Mouse (Mus musculus) embryonic facial prominence, embryonic 12.5 days (tissue): ENCODE results near the gene Bicdl1. TPM values are rescaled to one million over a fixed set of nuclear protein-coding genes. Genes with fewer than 3 reads are reported as not detected.
A peak's percentile ranks its signal among the peaks of the same experiment; 100 is the strongest.

Source experiments
- ATAC-seq: fragments of 200-750 bp; cut with Nextera tagmentation; 2 replicates; pipeline ENCODE4 v1.8.0; 2017; ENCODE audit not compliant: insufficient number of reproducible peaks, insufficient read depth, low FRiP score, low TSS enrichment
- H3K27ac ChIP-seq: fragments of 300-500 bp; sonication (generic); 2 replicates; pipeline ENCODE4 v1.5.1; 2016; ENCODE audit warnings: mild to moderate bottlenecking
- H3K27me3 ChIP-seq: fragments of 300-500 bp; sonication (generic); 2 replicates; pipeline ENCODE4 v1.6.1; 2016; ENCODE audit warnings: mild to moderate bottlenecking, moderate library complexity
- H3K36me3 ChIP-seq: fragments of 300-500 bp; sonication (generic); 2 replicates; pipeline ENCODE4 v1.6.1; 2016; ENCODE audit warnings: mild to moderate bottlenecking
- H3K4me1 ChIP-seq: fragments of 300-500 bp; sonication (generic); 2 replicates; pipeline ENCODE4 v1.6.1; 2016
- H3K4me2 ChIP-seq: fragments of 300-500 bp; sonication (generic); replicated peaks from 2 replicates; pipeline ENCODE4 v1.6.1; 2016; ENCODE audit warnings: mild to moderate bottlenecking, moderate library complexity
- H3K4me3 ChIP-seq: fragments of 300-500 bp; sonication (generic); 2 replicates; pipeline ENCODE4 v1.5.1; 2016; ENCODE audit warnings: mild to moderate bottlenecking
- H3K9ac ChIP-seq: fragments of 300-500 bp; sonication (generic); 2 replicates; pipeline ENCODE4 v1.6.1; 2016; ENCODE audit warnings: mild to moderate bottlenecking, moderate library complexity
- H3K9me3 ChIP-seq: fragments of 300-500 bp; sonication (generic); 2 replicates; pipeline ENCODE4 v1.6.1; 2016; ENCODE audit warnings: mild to moderate bottlenecking, moderate library complexity
- WGBS: fragments of 180-500 bp; shearing (Covaris S2); methylation state at CpG from one replicate; pipeline ENCODE4 v1.1.7; 2016; 5-methylcytosine and 5-hydroxymethylcytosine counted together
- polyA plus RNA-seq: library from polyadenylated mRNA; unstranded; fragments of >200 nt; fragmentation: Nextera tagmentation; extraction: Ambion mirVana; gene quantifications from 2 replicates; pipeline ENCODE4 v1.2.1, GENCODE M21; 2016

Gene Bicdl1
- polyA plus RNA-seq, 1 experiment from 2014 or later = 12.4 TPM

DNA sequence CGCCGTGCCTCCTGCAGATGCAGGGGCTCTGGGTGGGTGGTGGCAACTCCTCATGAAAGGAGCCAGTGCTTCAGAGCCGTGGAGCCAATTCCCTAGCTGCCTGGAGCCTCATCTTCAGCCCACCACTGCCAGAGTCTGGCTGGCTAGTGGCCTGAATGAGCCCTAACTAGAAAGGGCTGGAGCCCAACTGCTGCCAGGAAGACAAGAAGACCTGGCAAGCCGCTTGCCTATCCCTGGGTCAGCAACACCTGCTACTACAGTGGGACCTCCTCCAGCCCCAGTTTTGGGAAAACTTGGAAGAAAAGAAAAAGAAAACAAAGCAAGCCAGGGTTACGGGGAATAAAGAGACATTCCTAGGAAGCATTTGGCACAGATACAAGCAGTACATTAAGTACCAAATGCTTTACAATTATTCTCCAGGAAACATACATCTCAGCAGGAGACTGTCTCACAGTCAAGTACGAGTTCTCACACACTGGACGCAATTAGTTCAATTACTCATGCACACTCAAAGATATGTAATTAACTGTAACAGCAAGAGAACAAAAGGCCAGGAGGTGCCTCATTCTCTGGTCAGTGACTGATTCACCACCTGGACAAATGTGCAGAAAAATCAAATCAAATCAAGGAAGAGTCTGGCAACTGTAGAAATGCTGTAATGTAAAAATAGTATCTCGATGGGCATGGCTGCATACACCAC lies 64.9 kb downstream of the Bicdl1 start:
- H3K9me3 ChIP-seq = no peaks in the 10 kb centered on the region
- ATAC-seq = no peak
- no peak overlapping the region for H3K9ac ChIP-seq
- no peak overlapping the region for H3K4me3 ChIP-seq
- 71% methylated on average over 8 of the region's 8 CpGs for WGBS
- no peak overlapping the region for H3K4me2 ChIP-seq
- H3K36me3 ChIP-seq = no peaks in the 10 kb centered on the region
- H3K27me3 ChIP-seq = 0 out of 2 replicates have a peak, but pooled peaks cover 6% of the 10 kb centered on the region
- no peaks in the 10 kb centered on the region for H3K4me1 ChIP-seq
- no peak overlapping the region for H3K27ac ChIP-seq

DNA sequence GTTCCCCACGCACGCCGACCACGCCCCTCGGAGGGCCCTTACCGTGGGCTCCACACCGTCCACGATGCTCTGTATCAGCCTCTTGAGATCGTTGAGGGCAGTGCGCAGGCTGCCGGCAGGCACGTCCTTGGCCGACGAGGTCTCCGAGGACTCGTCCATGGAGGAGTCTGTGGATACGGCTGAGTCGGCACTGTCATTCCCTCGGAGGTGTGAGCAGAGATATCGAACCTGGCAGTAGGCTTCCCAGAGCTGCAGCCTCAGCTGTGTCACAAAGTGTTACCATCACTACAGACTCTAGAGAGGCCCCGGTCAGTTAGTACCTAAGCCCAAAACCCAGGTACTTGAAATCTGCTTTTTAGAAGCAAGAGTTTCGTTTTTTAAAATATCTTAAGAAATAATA lies 68.8 kb downstream of the Bicdl1 start:
- H3K9ac ChIP-seq = no peak overlapping the region
- 82% methylated on average over 22 of the region's 22 CpGs for WGBS
- no peak overlapping the region for H3K4me2 ChIP-seq
- no peaks in the 10 kb centered on the region for H3K36me3 ChIP-seq
- no peaks in the 10 kb centered on the region for H3K9me3 ChIP-seq
- no peak overlapping the region for H3K27ac ChIP-seq
- ATAC-seq = no peak
- no peaks in the 10 kb centered on the region for H3K4me1 ChIP-seq
- no peak overlapping the region for H3K4me3 ChIP-seq
- peaks cover 6% of the 10 kb centered on the region; the same call in 1 of the 2 replicates for H3K27me3 ChIP-seq

DNA sequence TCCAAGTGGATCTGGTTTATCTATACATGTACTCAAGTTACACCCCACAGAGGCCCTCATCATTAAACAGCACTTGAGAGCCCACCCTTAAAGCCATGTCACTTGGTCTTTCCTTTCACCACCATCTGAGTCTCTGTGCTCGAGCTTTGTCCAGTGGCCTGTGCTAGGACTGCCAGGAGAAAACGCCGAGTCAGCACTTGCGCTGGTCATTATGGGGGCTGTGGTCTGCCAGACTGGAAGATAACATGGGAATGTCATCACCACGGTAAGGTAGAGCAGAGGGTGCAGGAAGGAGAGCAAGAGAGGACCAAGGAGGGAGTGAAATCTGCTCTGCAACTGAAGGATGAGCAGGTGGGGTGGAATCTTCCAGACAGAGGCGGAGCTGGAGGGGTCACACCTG lies 73.1 kb downstream of the Bicdl1 start:
- Histone ChIP-seq H3K9me3 (no peaks in the 10 kb centered on the region), H3K27me3 (no peaks in the 10 kb centered on the region; the same call in 1 of the 2 replicates), H3K9ac (no peak overlapping the region), H3K27ac (no peak overlapping the region), H3K4me3 (no peak overlapping the region), H3K4me1 (no peaks in the 10 kb centered on the region), H3K4me2 (no peak overlapping the region), H3K36me3 (no peaks in the 10 kb centered on the region)
- no peak for ATAC-seq
- WGBS = 83% methylated on average over 6 of the region's 6 CpGs

DNA sequence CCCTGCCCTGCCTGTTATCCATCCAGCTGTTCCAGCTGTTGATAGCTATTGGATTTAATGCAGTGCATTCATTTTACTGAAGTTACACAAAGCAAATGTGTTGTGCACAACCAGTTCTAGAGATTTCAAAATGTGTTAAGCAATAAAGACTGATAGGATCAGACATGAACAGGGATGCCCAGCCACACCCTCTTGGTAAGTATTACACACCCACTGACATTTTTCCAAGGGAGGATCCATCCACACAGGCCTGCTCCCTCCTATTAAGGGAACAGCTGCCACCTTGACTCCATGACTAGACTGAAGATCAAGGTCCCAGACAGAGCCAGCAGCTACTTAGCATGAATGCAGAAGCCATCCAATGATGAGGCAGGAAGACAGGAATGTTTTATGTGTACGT lies 74.2 kb downstream of the Bicdl1 start:
- H3K27ac ChIP-seq = no peak overlapping the region
- WGBS = 80% methylated on average over 1 of the region's 1 CpGs
- no peak overlapping the region for H3K4me2 ChIP-seq
- no peak for ATAC-seq
- no peak overlapping the region for H3K9ac ChIP-seq
- H3K36me3 ChIP-seq = no peaks in the 10 kb centered on the region
- peaks cover 3% of the 10 kb centered on the region for H3K4me1 ChIP-seq
- no peaks in the 10 kb centered on the region; the same call in 1 of the 2 replicates for H3K27me3 ChIP-seq
- no peak overlapping the region for H3K4me3 ChIP-seq
- no peaks in the 10 kb centered on the region for H3K9me3 ChIP-seq

DNA sequence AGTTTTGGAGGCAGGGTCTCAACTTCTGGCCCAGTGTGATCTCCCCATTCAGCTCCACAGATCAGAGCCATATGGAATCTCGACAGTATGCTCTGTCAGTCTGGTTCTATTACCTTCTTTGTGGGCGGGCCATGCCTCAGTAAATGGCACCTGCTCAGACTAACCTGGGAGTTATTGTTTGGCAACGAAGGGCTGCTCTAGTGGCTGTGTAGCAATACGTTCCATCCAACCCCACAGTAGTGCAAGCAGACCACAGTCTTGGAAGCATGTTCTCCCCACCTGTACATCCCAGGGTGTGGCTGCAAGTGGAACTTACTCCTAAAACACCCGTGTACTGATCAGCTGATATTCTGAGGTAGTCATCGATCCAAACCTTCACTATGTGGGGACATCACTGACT lies 74.7 kb downstream of the Bicdl1 start:
- Histone ChIP-seq H3K9ac (no peak overlapping the region), H3K27ac (no peak overlapping the region), H3K9me3 (no peaks in the 10 kb centered on the region), H3K4me1 (peaks cover 8% of the 10 kb centered on the region), H3K4me3 (no peak overlapping the region), H3K36me3 (no peaks in the 10 kb centered on the region), H3K4me2 (no peak overlapping the region), H3K27me3 (no peaks in the 10 kb centered on the region; the same call in 1 of the 2 replicates)
- WGBS = 77% methylated on average over 6 of the region's 6 CpGs
- no peak for ATAC-seq

DNA sequence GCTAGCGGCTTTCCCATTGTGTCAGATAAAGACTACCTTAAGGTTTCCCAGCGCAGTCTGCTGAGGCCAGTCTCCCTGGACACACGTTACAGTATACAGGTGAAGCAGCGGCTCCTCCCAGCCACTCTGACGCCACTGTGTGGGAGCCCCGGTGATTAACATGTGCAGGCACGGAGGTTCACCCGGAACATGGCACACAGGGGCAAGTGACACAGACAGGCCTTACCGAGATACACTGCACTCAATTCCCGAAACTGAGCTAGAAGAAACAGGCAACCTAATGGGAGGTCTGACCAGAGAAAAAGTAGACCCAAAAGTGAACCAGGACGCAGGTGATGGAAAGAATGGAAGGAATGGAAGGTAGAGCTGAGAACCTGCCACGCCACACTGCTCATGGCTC lies 77.6 kb downstream of the Bicdl1 start:
- H3K9ac ChIP-seq = no peak overlapping the region
- no peak for ATAC-seq
- peaks cover 8% of the 10 kb centered on the region for H3K4me1 ChIP-seq
- H3K27ac ChIP-seq = no peak overlapping the region
- H3K27me3 ChIP-seq = no peaks in the 10 kb centered on the region
- no peaks in the 10 kb centered on the region for H3K36me3 ChIP-seq
- H3K9me3 ChIP-seq = no peaks in the 10 kb centered on the region
- 84% methylated on average over 12 of the region's 12 CpGs for WGBS
- H3K4me3 ChIP-seq = no peak overlapping the region
- H3K4me2 ChIP-seq = no peak overlapping the region

DNA sequence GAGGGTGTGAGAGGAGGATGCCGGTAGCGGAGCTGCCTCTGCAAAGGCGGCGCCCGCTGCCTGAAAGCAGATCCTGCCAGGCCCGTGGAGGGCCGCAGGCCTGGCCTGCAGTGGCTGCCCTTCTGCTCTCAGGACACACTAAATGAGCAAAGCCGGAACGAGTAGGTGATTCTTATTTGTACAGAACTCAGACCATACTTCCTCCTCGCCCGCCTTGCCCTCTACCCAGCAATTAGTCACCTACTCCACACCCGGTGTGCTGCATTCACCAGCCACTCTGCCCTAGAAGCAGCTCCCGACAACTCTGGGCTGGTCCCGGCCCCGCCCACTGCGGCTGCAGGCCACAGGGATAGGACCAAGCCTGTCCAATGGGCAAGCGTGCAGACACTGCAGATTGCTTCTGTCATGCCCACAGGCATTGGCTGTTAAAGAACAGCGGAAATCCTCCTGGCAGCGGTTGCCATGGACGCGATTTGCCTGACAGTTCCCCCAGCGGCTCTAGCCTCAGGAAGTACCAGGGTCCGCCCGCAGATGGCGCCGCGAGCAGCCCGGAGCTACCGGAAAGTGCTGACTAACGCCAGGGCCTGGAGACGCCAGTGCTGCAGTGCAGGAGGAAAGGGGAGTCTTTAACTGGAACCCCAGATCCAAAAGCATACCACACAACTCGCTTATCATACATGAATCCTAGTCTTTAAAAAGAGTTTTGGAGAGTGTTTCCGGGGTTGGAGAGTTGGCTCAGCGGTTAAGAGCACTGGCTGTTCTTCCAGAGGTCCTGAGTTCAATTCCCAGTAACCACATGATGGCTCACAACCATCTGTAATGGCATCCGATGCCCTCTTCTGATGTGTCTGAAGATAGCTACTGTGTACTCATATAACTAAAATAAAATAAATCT lies 78.5 kb downstream of the Bicdl1 start:
- Histone ChIP-seq H3K9me3 (no peaks in the 10 kb centered on the region), H3K4me1 (peaks cover 8% of the 10 kb centered on the region), H3K36me3 (peaks cover 4% of the 10 kb centered on the region; the same call in 1 of the 2 replicates), H3K4me3 (peak overlapping the region; percentile 43), H3K27me3 (no peaks in the 10 kb centered on the region), H3K9ac (peak overlapping the region; percentile 49), H3K4me2 (peak overlapping the region; percentile 61), H3K27ac (peak overlapping the region; percentile 68)
- peak; percentile 99 for ATAC-seq
- WGBS = 3% methylated on average over 35 of the region's 35 CpGs

DNA sequence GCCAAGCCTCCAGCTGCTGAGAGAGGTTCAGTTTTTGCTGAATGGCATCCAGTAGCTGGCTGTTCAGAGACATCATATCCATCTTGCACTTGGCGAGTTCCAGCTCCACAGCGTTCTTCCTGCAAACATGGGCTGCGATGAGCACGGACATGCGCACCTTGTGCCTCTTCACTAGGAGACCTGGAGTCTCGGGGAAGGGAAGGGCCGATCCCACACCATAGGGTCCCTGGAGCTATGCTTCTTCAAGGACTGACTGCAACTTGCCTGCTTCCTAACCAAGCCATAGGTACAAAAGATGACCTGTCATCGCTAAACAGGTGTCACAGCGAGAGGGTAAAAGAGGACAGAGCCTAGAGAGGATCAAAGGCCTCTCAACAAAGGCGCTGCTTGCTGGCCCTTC lies 79.6 kb downstream of the Bicdl1 start:
- peaks cover 8% of the 10 kb centered on the region for H3K4me1 ChIP-seq
- peak overlapping the region; percentile 61 for H3K4me2 ChIP-seq
- H3K36me3 ChIP-seq = peaks cover 14% of the 10 kb centered on the region; the same call in 1 of the 2 replicates
- H3K27ac ChIP-seq = no peak overlapping the region
- WGBS = 88% methylated on average over 10 of the region's 10 CpGs
- H3K9ac ChIP-seq = peak overlapping the region; percentile 21; the same call in 1 of the 2 replicates
- H3K4me3 ChIP-seq = peak overlapping the region; percentile 43; the same call in 1 of the 2 replicates
- H3K9me3 ChIP-seq = no peaks in the 10 kb centered on the region
- ATAC-seq = no peak
- no peaks in the 10 kb centered on the region for H3K27me3 ChIP-seq

DNA sequence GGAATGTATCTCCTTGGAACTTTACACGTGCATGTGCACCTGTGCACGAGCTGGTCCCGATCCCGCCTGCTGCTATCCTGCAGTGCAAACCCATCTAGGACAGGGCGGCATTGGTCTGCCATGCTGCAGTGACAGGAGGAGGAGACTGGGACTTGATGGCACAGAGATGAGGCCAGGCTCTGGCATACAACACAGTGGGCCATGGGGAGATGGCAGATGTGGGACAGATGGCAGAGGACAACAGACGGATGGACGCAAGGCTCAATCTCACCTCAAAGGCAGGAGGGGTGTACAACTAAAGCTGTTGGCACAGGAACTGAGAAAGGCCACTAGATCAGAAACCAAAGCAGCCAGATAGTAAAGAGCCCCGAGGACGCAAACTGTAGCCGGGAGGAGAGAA lies 80.5 kb downstream of the Bicdl1 start:
- H3K27ac ChIP-seq = no peak overlapping the region
- 88% methylated on average over 10 of the region's 10 CpGs for WGBS
- no peaks in the 10 kb centered on the region for H3K9me3 ChIP-seq
- H3K4me3 ChIP-seq = no peak overlapping the region
- H3K9ac ChIP-seq = no peak overlapping the region
- peaks cover 8% of the 10 kb centered on the region for H3K4me1 ChIP-seq
- peaks cover 21% of the 10 kb centered on the region for H3K36me3 ChIP-seq
- no peak for ATAC-seq
- H3K27me3 ChIP-seq = no peaks in the 10 kb centered on the region
- H3K4me2 ChIP-seq = no peak overlapping the region

DNA sequence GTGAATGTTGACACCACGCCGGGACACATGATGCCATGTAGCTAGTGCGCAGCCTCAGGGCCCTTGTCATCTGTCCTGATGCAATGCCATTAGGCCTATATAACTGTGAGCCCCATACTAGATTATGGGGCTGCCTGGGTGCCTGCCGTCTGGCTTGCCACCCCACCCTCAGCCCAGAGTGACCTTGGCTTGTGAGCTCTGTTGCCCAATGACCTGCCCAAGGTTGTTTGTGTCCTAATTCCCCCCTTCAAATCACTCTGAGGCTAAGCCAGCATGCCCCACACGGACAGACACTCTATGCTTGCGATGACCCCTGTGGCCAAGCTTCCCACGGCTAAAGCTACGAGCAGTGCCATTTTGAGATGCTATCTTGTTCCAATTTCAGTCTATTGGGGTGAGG lies 81.7 kb downstream of the Bicdl1 start:
- 85% methylated on average over 8 of the region's 8 CpGs for WGBS
- Histone ChIP-seq H3K9ac (no peak overlapping the region), H3K36me3 (peaks cover 33% of the 10 kb centered on the region), H3K4me2 (no peak overlapping the region), H3K4me3 (no peak overlapping the region), H3K4me1 (peaks cover 8% of the 10 kb centered on the region), H3K27ac (no peak overlapping the region), H3K9me3 (no peaks in the 10 kb centered on the region), H3K27me3 (no peaks in the 10 kb centered on the region)
- ATAC-seq = no peak

DNA sequence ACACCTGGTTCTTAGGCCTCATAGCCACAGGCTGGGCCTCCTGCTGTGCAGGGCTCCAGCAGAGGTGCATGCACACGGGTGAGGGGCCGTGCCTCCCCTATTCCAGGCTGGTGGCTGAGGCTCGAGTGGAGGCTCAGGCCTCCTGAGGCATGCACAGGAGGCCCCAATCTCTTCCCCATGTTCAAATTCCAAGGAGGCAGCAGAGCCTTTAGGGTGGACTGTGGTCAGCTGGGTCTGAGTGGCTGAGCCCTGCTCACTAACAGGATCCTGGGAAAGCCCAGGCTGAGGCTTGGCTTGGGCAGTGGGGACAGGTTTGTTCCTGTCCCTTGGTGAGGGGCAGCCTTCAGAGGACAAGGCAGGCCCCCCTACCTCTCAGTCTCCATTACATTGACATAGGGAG lies 82.5 kb downstream of the Bicdl1 start:
- WGBS = 58% methylated on average over 3 of the region's 3 CpGs
- no peak overlapping the region for H3K9ac ChIP-seq
- H3K36me3 ChIP-seq = peaks cover 41% of the 10 kb centered on the region
- H3K4me3 ChIP-seq = no peak overlapping the region
- H3K27ac ChIP-seq = no peak overlapping the region
- ATAC-seq = no peak
- no peaks in the 10 kb centered on the region for H3K27me3 ChIP-seq
- H3K4me1 ChIP-seq = peaks cover 8% of the 10 kb centered on the region
- no peak overlapping the region for H3K4me2 ChIP-seq
- no peaks in the 10 kb centered on the region for H3K9me3 ChIP-seq

DNA sequence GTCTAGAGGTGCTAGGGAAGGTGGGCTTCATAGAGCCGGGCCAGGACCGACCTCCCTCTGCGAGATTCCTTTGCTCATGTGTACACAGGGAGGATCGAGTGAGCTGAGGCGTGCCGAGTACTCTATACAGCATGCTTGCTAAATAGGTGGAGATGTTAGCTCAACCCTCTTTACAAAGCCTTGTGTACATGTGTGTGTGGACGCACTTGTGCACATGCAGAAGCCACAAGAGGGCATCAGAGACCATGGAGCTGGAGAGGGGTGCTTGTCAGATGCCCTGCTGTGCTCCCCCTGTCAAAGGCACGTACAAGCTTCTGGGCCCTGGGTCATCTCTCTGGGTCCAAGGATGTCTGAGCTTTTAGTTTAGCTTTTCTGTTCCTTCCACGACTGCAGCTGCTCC lies 87.2 kb downstream of the Bicdl1 start:
- Histone ChIP-seq H3K4me2 (no peak overlapping the region), H3K9ac (no peak overlapping the region), H3K27me3 (no peaks in the 10 kb centered on the region), H3K4me3 (no peak overlapping the region), H3K36me3 (peaks cover 86% of the 10 kb centered on the region), H3K27ac (no peak overlapping the region), H3K9me3 (no peaks in the 10 kb centered on the region), H3K4me1 (no peaks in the 10 kb centered on the region)
- no peak for ATAC-seq
- WGBS = 88% methylated on average over 9 of the region's 9 CpGs
